ENCODE assay signal across 23 mouse cellular contexts in the genomic region with DNA sequence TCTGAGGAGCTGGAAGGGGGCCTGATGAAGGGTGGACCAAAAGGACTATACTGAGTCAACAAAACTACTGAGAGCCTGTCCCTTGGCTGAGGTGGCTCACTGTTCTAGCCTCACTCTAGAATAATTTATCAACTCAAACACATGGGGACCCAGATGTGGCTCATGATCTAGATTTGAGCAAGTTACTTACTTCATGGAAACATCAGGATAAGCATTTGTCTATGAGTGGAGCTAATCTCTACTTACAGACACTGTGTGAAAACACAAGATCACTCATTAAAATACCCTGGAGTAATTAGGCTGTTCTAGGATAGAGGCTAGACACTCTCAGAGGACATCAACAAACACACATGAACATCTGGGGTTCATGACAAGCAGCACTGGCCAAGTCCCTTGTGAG.
DNase-seq lines count a peak whose midpoint lies in the region; ATAC-seq and TF ChIP-seq lines count a peak whose summit lies in the region.
"Had no signal": no experiment of that assay in that cellular context is flagged by ENCODE, and none has a peak within 500 bp of the region (broad histone marks: within the 10 kb centered on the region; RNA-seq: fewer than 3 reads in every experiment).

No protein-coding gene starts in this region.

- H3K4me2 ChIP-seq in liver, embryonic 13.5 days: peak overlapping the region; percentile 23
- H3K4me2 ChIP-seq in heart, embryonic 12.5 days: no peak overlapping the region
- H3K4me2 ChIP-seq in forebrain, embryonic 12.5 days: no peak overlapping the region
- H3K4me2 ChIP-seq: embryonic facial prominence, embryonic 13.5 days; heart, embryonic 13.5 days; hindbrain, embryonic 15.5 days; intestine, embryonic 15.5 days; kidney, embryonic 15.5 days; limb, embryonic 12.5 days; lung, embryonic 15.5 days; midbrain, embryonic 12.5 days; stomach, embryonic 15.5 days had no signal

- peak overlapping the region; percentile 2; the same call in 1 of the 2 replicates for H3K27ac ChIP-seq in gastrocnemius, adult 2 months
- peak overlapping the region; percentile 74 for H3K27ac ChIP-seq in liver, embryonic 13.5 days
- no peak overlapping the region for H3K27ac ChIP-seq in heart, embryonic 12.5 days (ENCODE audit: poor library complexity, severe bottlenecking)
- H3K27ac ChIP-seq in forebrain, embryonic 12.5 days: no peak overlapping the region
- H3K27ac ChIP-seq: embryonic facial prominence, embryonic 13.5 days; heart, embryonic 13.5 days; hindbrain, embryonic 15.5 days; intestine, embryonic 15.5 days; kidney, embryonic 15.5 days; limb, embryonic 12.5 days; lung, embryonic 15.5 days; midbrain, embryonic 12.5 days; stomach, embryonic 15.5 days had no signal

- DNase-seq in gastrocnemius, adult 2 months: no peak
- no peak for DNase-seq in gastrocnemius, postnatal 10 days
- DNase-seq in liver, embryonic 13.5 days: peak; percentile 35
- no peak for DNase-seq in urinary bladder, postnatal 4 days (ENCODE audit: low spot score in 2 of 2)
- DNase-seq: cerebellum, adult 11 months; cerebellum, postnatal 10 days; heart, adult 11 months; lung, postnatal 4 days; thymus, adult 2 months had no signal

- no peak for TF ChIP-seq CTCF in gastrocnemius, adult 2 months (IDR thresholded peaks at IDR 0.05)

- no peaks in the 10 kb centered on the region for H3K36me3 ChIP-seq in liver, embryonic 13.5 days
- no peaks in the 10 kb centered on the region for H3K36me3 ChIP-seq in heart, embryonic 12.5 days
- no peaks in the 10 kb centered on the region for H3K36me3 ChIP-seq in forebrain, embryonic 12.5 days (replicated peaks)
- H3K36me3 ChIP-seq: embryonic facial prominence, embryonic 13.5 days; G1E; heart, embryonic 13.5 days; hindbrain, embryonic 15.5 days; intestine, embryonic 15.5 days; kidney, embryonic 15.5 days; limb, embryonic 12.5 days; lung, embryonic 15.5 days; midbrain, embryonic 12.5 days; stomach, embryonic 15.5 days had no signal

- no peaks in the 10 kb centered on the region for H3K27me3 ChIP-seq in liver, embryonic 13.5 days
- H3K27me3 ChIP-seq in heart, embryonic 12.5 days (replicated peaks): no peaks in the 10 kb centered on the region
- H3K27me3 ChIP-seq in forebrain, embryonic 12.5 days: no peaks in the 10 kb centered on the region
- H3K27me3 ChIP-seq: embryonic facial prominence, embryonic 13.5 days; heart, embryonic 13.5 days; hindbrain, embryonic 15.5 days; intestine, embryonic 15.5 days; kidney, embryonic 15.5 days; limb, embryonic 12.5 days; lung, embryonic 15.5 days; midbrain, embryonic 12.5 days; stomach, embryonic 15.5 days had no signal

- ATAC-seq in common myeloid progenitor, adult 5-6 weeks (replicated peaks; ENCODE audit: low read depth, poor library complexity, severe bottlenecking): peak; percentile 30
- peak; percentile 92 for ATAC-seq in liver, embryonic 13.5 days (ENCODE audit: low read depth)
- ATAC-seq in megakaryocyte-erythroid progenitor cell, adult 5-6 weeks (replicated peaks; ENCODE audit: low FRiP score, low TSS enrichment, poor library complexity, severe bottlenecking): peak; percentile 91
- ATAC-seq in heart, embryonic 12.5 days (ENCODE audit: insufficient number of reproducible peaks, low FRiP score): no peak
- no peak for ATAC-seq in forebrain, embryonic 12.5 days (ENCODE audit: low FRiP score)
- ATAC-seq: intestine, embryonic 15.5 days had no signal

- no peak overlapping the region for H3K4me3 ChIP-seq in gastrocnemius, adult 2 months
- no peak overlapping the region for H3K4me3 ChIP-seq in liver, embryonic 13.5 days (replicated peaks)
- H3K4me3 ChIP-seq in heart, embryonic 12.5 days: no peak overlapping the region
- no peak overlapping the region for H3K4me3 ChIP-seq in forebrain, embryonic 12.5 days (replicated peaks)
- H3K4me3 ChIP-seq: embryonic facial prominence, embryonic 13.5 days; heart, embryonic 13.5 days; hindbrain, embryonic 15.5 days; intestine, embryonic 15.5 days; kidney, embryonic 15.5 days; limb, embryonic 12.5 days; lung, embryonic 15.5 days; midbrain, embryonic 12.5 days; stomach, embryonic 15.5 days had no signal

- H3K4me1 ChIP-seq in liver, embryonic 13.5 days (replicated peaks): peaks cover 34% of the 10 kb centered on the region
- no peaks in the 10 kb centered on the region for H3K4me1 ChIP-seq in heart, embryonic 12.5 days (replicated peaks)
- H3K4me1 ChIP-seq in forebrain, embryonic 12.5 days: no peaks in the 10 kb centered on the region
- H3K4me1 ChIP-seq: embryonic facial prominence, embryonic 13.5 days; heart, embryonic 13.5 days; hindbrain, embryonic 15.5 days; intestine, embryonic 15.5 days; kidney, embryonic 15.5 days; limb, embryonic 12.5 days; lung, embryonic 15.5 days; midbrain, embryonic 12.5 days; stomach, embryonic 15.5 days had no signal

- H3K9me3 ChIP-seq in liver, embryonic 13.5 days (replicated peaks): no peaks in the 10 kb centered on the region
- no peaks in the 10 kb centered on the region for H3K9me3 ChIP-seq in heart, embryonic 12.5 days (replicated peaks)
- H3K9me3 ChIP-seq in forebrain, embryonic 12.5 days: no peaks in the 10 kb centered on the region
- H3K9me3 ChIP-seq: embryonic facial prominence, embryonic 13.5 days; G1E; heart, embryonic 13.5 days; hindbrain, embryonic 15.5 days; intestine, embryonic 15.5 days; kidney, embryonic 15.5 days; limb, embryonic 12.5 days; lung, embryonic 15.5 days; midbrain, embryonic 12.5 days; stomach, embryonic 15.5 days had no signal

- intact Hi-C loops in gastrocnemius, adult 2 months (cut with DNase I): no loop called here

- no peak overlapping the region for H3K9ac ChIP-seq in liver, embryonic 13.5 days
- no peak overlapping the region for H3K9ac ChIP-seq in heart, embryonic 12.5 days
- H3K9ac ChIP-seq in forebrain, embryonic 12.5 days: no peak overlapping the region
- H3K9ac ChIP-seq: embryonic facial prominence, embryonic 13.5 days; heart, embryonic 13.5 days; hindbrain, embryonic 15.5 days; intestine, embryonic 15.5 days; kidney, embryonic 15.5 days; limb, embryonic 12.5 days; lung, embryonic 15.5 days; midbrain, embryonic 12.5 days; stomach, embryonic 15.5 days had no signal

Comparison
In these comparisons a context has a peak if more than half of its experiments do, and no peak if none do; other contexts are left out.
1. H3K27ac ChIP-seq: peak in gastrocnemius, adult 2 months (single experiment) and liver, embryonic 13.5 days (single experiment); none in heart, embryonic 12.5 days (single experiment) and forebrain, embryonic 12.5 days (single experiment).
2. ATAC-seq: peak in common myeloid progenitor, adult 5-6 weeks (single experiment), liver, embryonic 13.5 days (single experiment) and megakaryocyte-erythroid progenitor cell, adult 5-6 weeks (single experiment); none in heart, embryonic 12.5 days (single experiment) and forebrain, embryonic 12.5 days (single experiment).